Mouse (Mus musculus): ENCODE results near the gene Chn2. TPM values are rescaled to one million over a fixed set of nuclear protein-coding genes. Genes with fewer than 3 reads are reported as not detected.

Chn2 gene
- total RNA-seq, 2 experiments from 2014 or later: 7.5 to 8.0 TPM

DNA sequence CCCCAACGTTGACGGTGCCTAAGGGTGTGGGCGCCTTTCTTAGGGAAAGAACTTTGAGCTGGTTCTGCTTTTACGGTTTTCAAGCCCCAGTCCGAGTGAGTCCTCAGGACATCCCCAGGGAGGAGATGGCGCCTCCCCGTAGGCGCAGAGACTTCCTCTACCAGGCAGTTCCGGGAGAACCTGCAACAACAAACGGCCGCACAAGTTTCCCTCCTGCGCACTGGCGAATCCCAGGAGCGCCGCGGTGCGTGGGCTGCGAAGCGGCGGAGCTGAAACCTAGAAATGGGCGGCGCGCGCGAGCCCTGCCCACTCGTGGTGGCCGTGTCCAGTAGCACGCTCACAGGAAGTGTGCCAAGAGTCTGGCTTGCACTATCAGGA lies 288.3 kb downstream of the Chn2 start:
- peak; percentile 56 for ATAC-seq (replicated peaks; ENCODE audit: poor library complexity)

GRCm38 (mm10) chr6:54328783-54329182 lies 289.4 kb downstream of the Chn2 start:
- ATAC-seq (replicated peaks; ENCODE audit: poor library complexity): no peak

DNA sequence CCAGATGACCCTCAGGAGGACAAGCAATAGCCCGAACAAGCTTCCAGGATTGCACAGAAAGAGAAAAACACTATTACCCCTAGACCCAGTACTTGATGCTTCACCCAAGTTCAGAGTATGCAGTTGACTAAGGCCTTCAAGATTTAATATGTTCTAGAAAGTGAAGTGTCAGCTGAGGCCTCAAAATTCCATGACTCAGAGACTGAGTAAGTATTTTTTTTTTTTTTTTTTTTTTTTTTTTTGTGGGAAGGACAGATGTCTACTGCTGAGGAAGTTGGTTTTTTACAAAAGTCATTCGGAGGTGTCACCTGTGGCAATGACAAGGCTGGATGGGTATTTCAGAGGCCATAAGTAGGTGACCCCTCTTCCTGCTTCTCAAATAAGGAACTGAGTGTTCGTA lies 290.2 kb downstream of the Chn2 start:
- no peak for ATAC-seq (replicated peaks; ENCODE audit: poor library complexity)

DNA sequence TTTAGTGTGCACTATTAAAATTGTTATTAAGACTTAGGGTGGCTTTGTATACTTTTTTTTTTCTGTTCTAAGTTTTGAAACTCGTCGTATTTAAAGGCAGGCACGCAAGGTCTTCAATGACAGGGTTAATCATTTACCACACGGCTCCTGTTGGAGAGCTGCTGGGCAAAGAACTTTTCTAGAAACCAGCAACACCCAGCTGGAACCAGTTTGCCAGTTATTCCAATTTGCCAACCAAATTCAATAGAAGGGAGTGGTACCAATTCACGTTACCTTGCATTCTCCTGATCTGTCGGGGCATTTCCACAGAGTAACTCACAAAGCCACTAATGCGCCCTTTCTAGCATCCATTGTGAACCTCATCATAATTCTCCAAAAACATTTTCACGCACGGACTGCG lies 290.8 kb downstream of the Chn2 start:
- ATAC-seq (replicated peaks; ENCODE audit: poor library complexity): no peak

DNA sequence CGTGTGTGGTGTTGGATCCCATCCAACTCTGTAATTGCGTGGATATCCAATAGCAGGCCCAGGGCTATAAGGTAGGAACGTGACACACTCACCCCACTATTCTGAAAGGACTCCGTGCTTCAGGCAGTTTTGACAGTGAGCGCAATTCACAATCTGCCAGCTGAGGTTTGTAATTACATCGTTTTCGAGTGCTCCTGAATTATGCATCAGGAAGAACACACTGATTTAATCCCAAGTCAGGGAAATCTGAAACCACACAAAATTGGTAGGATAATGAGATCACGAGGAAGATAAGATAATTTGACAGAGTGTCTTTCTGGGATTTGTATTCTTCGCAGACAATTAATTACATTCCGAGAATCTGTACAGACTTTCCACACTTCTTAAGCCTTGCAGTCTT lies 292.4 kb downstream of the Chn2 start:
- ATAC-seq (replicated peaks; ENCODE audit: poor library complexity): no peak

- ATAC-seq (replicated peaks; ENCODE audit: poor library complexity): no peak
Measured at GRCm38 (mm10) chr6:54332203-54332602, 292.8 kb downstream of the Chn2 start.

DNA sequence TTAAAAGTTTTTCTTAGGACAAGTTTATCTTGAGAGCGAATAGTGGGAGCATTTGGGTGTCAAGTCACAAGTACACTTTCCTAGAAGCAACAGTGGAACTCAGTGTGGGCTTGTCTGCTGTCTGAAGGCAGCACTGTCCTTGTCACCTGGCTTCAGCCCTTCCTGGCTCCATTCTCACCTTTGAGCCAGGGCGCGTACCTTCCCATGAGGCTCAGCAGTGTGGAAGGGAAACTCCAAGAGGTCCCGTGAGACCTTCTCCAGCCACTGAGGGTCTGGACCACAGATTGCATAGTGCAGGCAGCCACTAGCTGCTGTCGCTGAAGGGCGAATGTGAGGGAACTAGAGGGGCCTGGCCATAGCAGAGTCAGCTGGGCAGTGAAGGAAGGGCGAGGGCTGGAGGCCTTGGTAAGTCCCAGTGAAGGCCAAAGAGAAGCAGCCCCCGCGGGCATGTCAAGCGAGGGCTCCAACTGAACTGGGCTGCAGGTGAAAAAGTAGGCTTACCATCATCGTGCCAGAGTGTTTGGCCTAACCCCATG lies 293.8 kb downstream of the Chn2 start:
- no peak for ATAC-seq (replicated peaks; ENCODE audit: poor library complexity)

- ATAC-seq (replicated peaks; ENCODE audit: poor library complexity): no peak
Measured at GRCm38 (mm10) chr6:54333652-54334396, 294.5 kb downstream of the Chn2 start.

DNA sequence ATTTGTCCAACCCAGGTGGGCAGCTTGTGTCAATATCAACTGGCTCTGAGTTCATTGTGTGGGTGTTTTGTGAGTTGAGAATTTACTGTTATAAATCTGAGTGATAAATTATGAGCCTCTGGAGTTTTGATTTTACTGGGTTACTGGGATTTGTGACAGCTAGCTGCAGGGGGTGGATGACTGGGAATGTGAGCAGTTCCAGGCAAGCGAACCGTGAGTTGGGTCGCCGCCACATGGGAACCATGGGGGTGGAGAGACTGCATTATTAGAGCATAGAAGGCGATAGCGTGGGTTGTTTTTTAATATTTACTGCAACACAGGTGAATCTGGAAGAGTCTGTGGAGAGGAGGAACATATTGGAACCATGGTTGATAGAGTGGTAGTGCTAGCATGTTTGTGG lies 298.0 kb downstream of the Chn2 start:
- no peak for ATAC-seq (replicated peaks; ENCODE audit: poor library complexity)

DNA sequence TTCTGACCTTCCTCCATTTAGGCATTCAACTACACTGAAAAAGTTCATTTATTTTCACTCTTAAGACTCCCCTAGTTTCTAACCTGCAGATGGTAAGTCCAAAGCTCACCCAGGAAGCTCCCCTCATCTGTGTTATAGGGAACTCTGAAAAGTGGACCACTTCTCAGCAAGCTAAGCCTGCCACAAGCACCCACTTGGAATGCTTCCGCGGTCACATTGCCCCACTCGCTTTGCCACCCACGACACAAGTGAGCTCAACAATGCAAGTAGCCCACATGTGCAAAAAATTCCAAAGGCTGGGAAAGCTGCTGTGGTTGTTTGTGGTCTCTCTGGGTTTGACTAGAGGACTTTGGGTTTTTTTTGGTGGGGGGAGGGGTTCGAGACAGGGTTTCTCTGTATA lies 301.8 kb downstream of the Chn2 start:
- ATAC-seq (replicated peaks; ENCODE audit: poor library complexity): no peak

DNA sequence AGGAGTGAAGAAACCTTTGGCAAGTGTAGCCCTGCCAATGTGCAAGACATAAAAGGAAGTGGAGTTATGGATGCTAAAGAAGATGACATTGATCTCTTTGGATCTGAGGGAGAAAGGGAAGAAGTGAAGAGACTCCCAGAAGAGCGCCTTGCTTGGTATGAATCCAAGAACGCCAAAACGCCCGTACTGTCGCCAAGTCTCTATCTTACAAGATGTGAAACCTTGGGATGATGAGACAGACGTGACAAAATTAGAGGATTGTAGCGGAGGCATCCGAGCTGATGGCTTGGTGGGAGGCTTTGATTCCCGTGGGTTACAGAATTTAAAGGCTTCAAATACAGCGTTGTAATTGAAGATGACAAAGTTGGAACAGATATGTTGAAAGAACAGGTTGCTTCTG lies 302.9 kb downstream of the Chn2 start:
- ATAC-seq (replicated peaks; ENCODE audit: poor library complexity): no peak

Other genes starting within 250 kb of the Chn2 start
- gene Tril, start 218.7 kb upstream of the Chn2 start, total RNA-seq (2015): not detected in 2 replicates
- gene Tril, start 218.7 kb upstream of the Chn2 start, total RNA-seq (2017): not detected in 2 replicates
- not detected in 2 replicates for gene Cpvl, start 60.9 kb upstream of the Chn2 start, total RNA-seq (2015)
- gene Cpvl, start 60.9 kb upstream of the Chn2 start, total RNA-seq (2017): 0.17 TPM in 1 of 2 replicates, not detected in the other

Measured in megakaryocyte progenitor cell, adult 5-6 weeks (primary cell).